In the genomic region with DNA sequence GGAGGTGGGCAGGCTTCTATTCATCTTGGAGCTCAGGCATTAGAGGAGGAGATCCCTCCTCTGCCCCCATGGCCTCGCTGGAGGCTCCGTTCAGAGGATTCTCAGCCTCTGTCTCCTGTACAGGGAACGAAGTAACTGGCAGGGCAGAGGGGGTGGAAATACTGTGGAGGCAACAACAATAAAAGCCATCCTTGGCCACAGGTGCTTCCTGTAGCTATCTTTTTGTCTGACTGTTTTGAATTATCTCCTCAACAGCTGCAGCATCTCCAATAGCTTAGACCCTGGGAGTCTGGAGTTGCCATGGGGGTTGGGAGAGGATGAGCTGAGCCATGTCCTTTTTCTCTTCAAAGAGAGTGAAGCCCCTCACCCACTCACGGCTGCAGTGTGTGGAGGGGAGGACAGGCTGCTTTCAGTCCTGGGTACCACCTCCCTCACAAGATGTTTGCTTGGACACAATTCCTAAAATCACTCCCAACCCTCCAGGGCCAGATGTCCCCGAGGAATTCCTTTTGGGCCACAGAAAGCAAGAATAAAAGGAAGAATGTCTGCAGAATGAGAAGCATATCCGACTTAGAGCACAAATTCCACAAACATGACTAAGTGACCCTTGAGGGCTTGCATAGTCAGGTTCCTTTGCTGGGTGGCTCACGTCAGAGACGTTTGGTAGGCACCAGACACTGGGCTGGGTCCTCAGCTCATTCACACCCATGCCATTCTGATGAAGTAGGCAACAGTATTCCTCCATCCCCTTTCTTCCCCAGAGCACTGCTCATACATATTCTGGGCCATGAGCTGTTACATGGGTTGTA, we compare ENCODE assay signal across 19 mouse cellular contexts.
DNase-seq lines count a peak whose midpoint lies in the region; ATAC-seq lines count a peak whose summit lies in the region.
"Had no signal": no experiment of that assay in that cellular context is flagged by ENCODE, and none has a peak within 500 bp of the region (broad histone marks: within the 10 kb centered on the region; RNA-seq: fewer than 3 reads in every experiment).

No protein-coding gene starts in this region.

- H3K4me3 ChIP-seq in heart, embryonic 16.5 days (ENCODE audit: low read length): no peak overlapping the region
- no peak overlapping the region for H3K4me3 ChIP-seq in heart, embryonic 11.5 days (ENCODE audit: low read depth, low read length)
- no peak overlapping the region for H3K4me3 ChIP-seq in midbrain, embryonic 10.5 days
- no peak overlapping the region for H3K4me3 ChIP-seq in midbrain, embryonic 14.5 days (replicated peaks; ENCODE audit: low read depth, low read length)
- H3K4me3 ChIP-seq in embryonic facial prominence, embryonic 14.5 days (ENCODE audit: low read depth, low read length): no peak overlapping the region
- H3K4me3 ChIP-seq: erythroblast, embryonic 14.5 days; limb, embryonic 12.5 days; liver, embryonic 15.5 days; midbrain, embryonic 12.5 days; stomach, embryonic 15.5 days had no signal

- DNase-seq in midbrain, embryonic 10.5 days (ENCODE audit: low spot score): no peak
- no peak for DNase-seq in midbrain, embryonic 14.5 days
- DNase-seq in embryonic facial prominence, embryonic 14.5 days (ENCODE audit: low spot score): peak; percentile 26
- DNase-seq in thymus, postnatal 25 days: peak; percentile 25
- DNase-seq in layer of hippocampus, postnatal 14 days (ENCODE audit: low spot score in 2 of 2): no peak
- no peak for DNase-seq in kidney, postnatal 14 days
- DNase-seq: cerebellum, adult 11 months; heart, postnatal 14 days; kidney, postnatal 25 days; layer of hippocampus, postnatal 36 days; retina, postnatal 1 day had no signal

- no peaks in the 10 kb centered on the region for H3K9me3 ChIP-seq in heart, embryonic 16.5 days (replicated peaks; ENCODE audit: control insufficient read depth, low read length)
- no peaks in the 10 kb centered on the region for H3K9me3 ChIP-seq in heart, embryonic 11.5 days (replicated peaks; ENCODE audit: control insufficient read depth, low read length)
- H3K9me3 ChIP-seq in midbrain, embryonic 10.5 days (replicated peaks): no peaks in the 10 kb centered on the region
- H3K9me3 ChIP-seq in midbrain, embryonic 14.5 days (ENCODE audit: control insufficient read depth, low read length): no peaks in the 10 kb centered on the region
- no peaks in the 10 kb centered on the region for H3K9me3 ChIP-seq in embryonic facial prominence, embryonic 14.5 days (ENCODE audit: control insufficient read depth, low read length)
- H3K9me3 ChIP-seq: limb, embryonic 12.5 days; liver, embryonic 15.5 days; midbrain, embryonic 12.5 days; stomach, embryonic 15.5 days had no signal

- H3K36me3 ChIP-seq in heart, embryonic 16.5 days (ENCODE audit: control insufficient read depth, insufficient read depth): no peaks in the 10 kb centered on the region
- H3K36me3 ChIP-seq in heart, embryonic 11.5 days (ENCODE audit: control insufficient read depth, insufficient read depth, low read length): no peaks in the 10 kb centered on the region
- no peaks in the 10 kb centered on the region for H3K36me3 ChIP-seq in midbrain, embryonic 10.5 days
- no peaks in the 10 kb centered on the region for H3K36me3 ChIP-seq in midbrain, embryonic 14.5 days (ENCODE audit: control insufficient read depth, insufficient read depth, low read length)
- H3K36me3 ChIP-seq in embryonic facial prominence, embryonic 14.5 days (ENCODE audit: control insufficient read depth, insufficient read depth, low read length): no peaks in the 10 kb centered on the region
- H3K36me3 ChIP-seq: limb, embryonic 12.5 days; liver, embryonic 15.5 days; midbrain, embryonic 12.5 days; stomach, embryonic 15.5 days had no signal

- no peak overlapping the region for H3K9ac ChIP-seq in heart, embryonic 16.5 days (ENCODE audit: low read length)
- H3K9ac ChIP-seq in heart, embryonic 11.5 days (ENCODE audit: low read depth, low read length): no peak overlapping the region
- no peak overlapping the region for H3K9ac ChIP-seq in midbrain, embryonic 14.5 days (replicated peaks; ENCODE audit: low read length)
- no peak overlapping the region for H3K9ac ChIP-seq in embryonic facial prominence, embryonic 14.5 days (ENCODE audit: low read depth, low read length)
- H3K9ac ChIP-seq: limb, embryonic 12.5 days; liver, embryonic 15.5 days; midbrain, embryonic 12.5 days; stomach, embryonic 15.5 days had no signal

- H3K27me3 ChIP-seq in heart, embryonic 16.5 days (ENCODE audit: control insufficient read depth, insufficient read depth, low read length): peaks cover 13% of the 10 kb centered on the region; the same call in 1 of the 2 replicates
- peaks cover 56% of the 10 kb centered on the region for H3K27me3 ChIP-seq in heart, embryonic 11.5 days (ENCODE audit: control insufficient read depth, insufficient read depth, low read length)
- H3K27me3 ChIP-seq in midbrain, embryonic 10.5 days (ENCODE audit: low read depth, poor library complexity, severe bottlenecking): no peaks in the 10 kb centered on the region
- no peaks in the 10 kb centered on the region for H3K27me3 ChIP-seq in midbrain, embryonic 14.5 days (ENCODE audit: control insufficient read depth, insufficient read depth, low read length)
- no peaks in the 10 kb centered on the region for H3K27me3 ChIP-seq in embryonic facial prominence, embryonic 14.5 days (replicated peaks; ENCODE audit: control insufficient read depth, insufficient read depth, low read length)
- H3K27me3 ChIP-seq: liver, embryonic 15.5 days; midbrain, embryonic 12.5 days; stomach, embryonic 15.5 days had no signal

- 31% methylated on average over 8 of the region's 8 CpGs for WGBS in heart, embryonic 16.5 days
- whole genome bisulfite sequencing in heart, embryonic 11.5 days (ENCODE audit: insufficient replicate concordance): 35% methylated on average over 8 of the region's 8 CpGs
- WGBS in midbrain, embryonic 10.5 days: 33% methylated on average over 8 of the region's 8 CpGs
- 33% methylated on average over 8 of the region's 8 CpGs for WGBS in midbrain, embryonic 14.5 days
- 23% methylated on average over 8 of the region's 8 CpGs for WGBS in embryonic facial prominence, embryonic 14.5 days

- H3K4me1 ChIP-seq in heart, embryonic 16.5 days (ENCODE audit: control insufficient read depth, insufficient read depth, low read length): peaks cover 7% of the 10 kb centered on the region
- H3K4me1 ChIP-seq in heart, embryonic 11.5 days (ENCODE audit: control insufficient read depth, insufficient read depth, low read length): no peaks in the 10 kb centered on the region
- H3K4me1 ChIP-seq in midbrain, embryonic 10.5 days: peaks cover 22% of the 10 kb centered on the region
- peaks cover 6% of the 10 kb centered on the region; the same call in 1 of the 2 replicates for H3K4me1 ChIP-seq in midbrain, embryonic 14.5 days (ENCODE audit: control insufficient read depth, insufficient read depth, low read length)
- peaks cover 8% of the 10 kb centered on the region; the same call in 1 of the 2 replicates for H3K4me1 ChIP-seq in embryonic facial prominence, embryonic 14.5 days (ENCODE audit: control insufficient read depth, insufficient read depth, low read length)
- H3K4me1 ChIP-seq: liver, embryonic 15.5 days had no signal

- ATAC-seq in heart, embryonic 16.5 days (replicated peaks; ENCODE audit: extremely low read depth, insufficient read depth, low FRiP score): peak; percentile 43
- ATAC-seq in heart, embryonic 11.5 days (replicated peaks; ENCODE audit: insufficient number of reproducible peaks, low FRiP score, low TSS enrichment): no peak
- no peak for ATAC-seq in midbrain, embryonic 14.5 days (ENCODE audit: low FRiP score, low TSS enrichment)
- ATAC-seq in embryonic facial prominence, embryonic 14.5 days (ENCODE audit: low read depth): peak; percentile 34; the same call in 1 of the 2 replicates
- ATAC-seq: inflammation-experienced regulatory T-cells, adult 6 months had no signal

- no peak overlapping the region for H3K27ac ChIP-seq in heart, embryonic 16.5 days (ENCODE audit: low read length)
- no peak overlapping the region for H3K27ac ChIP-seq in heart, embryonic 11.5 days (ENCODE audit: low read depth, low read length)
- peak overlapping the region; percentile 72 for H3K27ac ChIP-seq in midbrain, embryonic 10.5 days (replicated peaks)
- no peak overlapping the region for H3K27ac ChIP-seq in midbrain, embryonic 14.5 days (replicated peaks; ENCODE audit: low read depth, low read length)
- H3K27ac ChIP-seq in embryonic facial prominence, embryonic 14.5 days (replicated peaks; ENCODE audit: low read depth, low read length): no peak overlapping the region
- H3K27ac ChIP-seq: limb, embryonic 12.5 days; liver, embryonic 15.5 days; midbrain, embryonic 12.5 days; stomach, embryonic 15.5 days had no signal

- no peak overlapping the region for H3K4me2 ChIP-seq in heart, embryonic 16.5 days (ENCODE audit: low read depth, low read length)
- no peak overlapping the region for H3K4me2 ChIP-seq in heart, embryonic 11.5 days
- no peak overlapping the region for H3K4me2 ChIP-seq in midbrain, embryonic 14.5 days (ENCODE audit: low read length)
- no peak overlapping the region for H3K4me2 ChIP-seq in embryonic facial prominence, embryonic 14.5 days (ENCODE audit: low read depth, low read length)
- H3K4me2 ChIP-seq: limb, embryonic 12.5 days; liver, embryonic 15.5 days; midbrain, embryonic 12.5 days; stomach, embryonic 15.5 days had no signal

Comparison
In these comparisons a context has a peak if more than half of its experiments do, and no peak if none do; other contexts are left out.
1. ATAC-seq: peak in heart, embryonic 16.5 days (single experiment) and embryonic facial prominence, embryonic 14.5 days (single experiment); none in heart, embryonic 11.5 days (single experiment) and midbrain, embryonic 14.5 days (single experiment).
2. DNase-seq: peak in embryonic facial prominence, embryonic 14.5 days (single experiment) and thymus, postnatal 25 days (single experiment); none in midbrain, embryonic 10.5 days (single experiment), midbrain, embryonic 14.5 days (single experiment), layer of hippocampus, postnatal 14 days (0 of 2) and kidney, postnatal 14 days (single experiment).